Mouse (Mus musculus) cortical plate, adult 2 months (tissue): ENCODE measurements around the gene Tmem205.

Source experiments
- CTCF ChIP-seq: fragments of 200-500 bp; IDR thresholded peaks from 2 replicates; pipeline ENCODE4 v1.5.1; 2011; ENCODE audit warnings: mild to moderate bottlenecking, control low read depth, low read length; ENCODE audit not compliant: insufficient read depth; ENCODE audit errors: extremely low read depth
- POLR2A ChIP-seq: fragments of 200-500 bp; IDR thresholded peaks from 2 replicates; pipeline ENCODE4 v1.6.1; 2011; ENCODE audit warnings: mild to moderate bottlenecking, low read length, control low read depth; ENCODE audit not compliant: insufficient read depth; ENCODE audit errors: extremely low read depth

- no peak for TF ChIP-seq POLR2A
- TF ChIP-seq CTCF: no peak
These were observed 9.2 kb downstream of the Tmem205 start, which contains the start of gene Rab3d for GRCm38 (mm10) chr9:21918035-21918592.
